Mouse (Mus musculus) neutrophil, adult 5-6 weeks (primary cell): ENCODE measurements at regions not wholly inside any gene's neighbourhood (a gene's known extent, or its start where the extent isn't known, plus 50 kb on each side); places are given as distances from the start of the nearest gene placed in this dataset.

Source experiments
- ATAC-seq: fragments of 151-379, 151-347 bp; 2 replicates; pipeline ENCODE4 v1.8.0; 2017; ENCODE audit warnings: mild to moderate bottlenecking, moderate TSS enrichment; ENCODE audit not compliant: insufficient number of reproducible peaks, poor library complexity, low FRiP score, severe bottlenecking; ENCODE audit errors: extremely low read depth

DNA sequence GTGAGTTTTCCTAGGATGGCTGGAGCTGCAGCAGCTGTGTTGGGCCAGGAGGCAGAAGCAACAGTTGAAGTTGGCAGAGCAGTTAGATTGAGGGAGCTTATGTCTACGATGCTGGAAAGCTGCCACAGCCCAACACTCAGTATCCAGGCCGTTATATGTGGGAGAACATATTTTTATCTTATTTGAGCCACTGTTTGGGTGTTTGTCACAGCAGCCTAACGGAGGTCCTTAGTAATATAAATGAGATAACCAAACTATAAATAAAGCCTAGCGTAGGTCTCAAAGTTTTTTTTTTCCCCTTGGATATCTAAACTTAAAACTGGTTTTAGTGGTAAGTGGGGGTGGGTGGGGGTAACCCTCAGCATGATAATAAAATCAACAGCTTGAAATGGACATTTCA is 236.4 kb upstream of the Adgrl2 start:
- no peak for ATAC-seq

GRCm38 (mm10) chr3:149225684-149226083 is 235.3 kb upstream of the Adgrl2 start:
- ATAC-seq: no peak

DNA sequence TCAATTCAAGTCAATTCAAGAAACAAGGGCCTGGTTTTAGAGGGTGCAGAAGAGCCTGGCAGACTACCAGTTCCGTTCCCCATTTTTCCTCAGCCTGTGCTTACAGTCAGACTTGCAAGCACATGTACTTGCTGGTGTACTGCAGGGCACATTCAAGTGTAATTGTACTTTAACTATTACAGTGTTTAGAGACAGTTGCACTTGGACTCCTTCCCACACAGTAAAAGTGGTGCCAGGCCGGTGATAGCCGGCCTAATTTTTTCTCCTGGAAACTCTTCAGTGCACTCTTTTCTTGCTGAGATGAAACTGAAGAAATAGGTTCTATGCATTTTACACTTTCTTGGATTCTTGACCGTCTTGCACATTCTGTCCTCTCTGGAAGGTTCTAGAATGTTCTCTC is 233.9 kb upstream of the Adgrl2 start:
- ATAC-seq: no peak

DNA sequence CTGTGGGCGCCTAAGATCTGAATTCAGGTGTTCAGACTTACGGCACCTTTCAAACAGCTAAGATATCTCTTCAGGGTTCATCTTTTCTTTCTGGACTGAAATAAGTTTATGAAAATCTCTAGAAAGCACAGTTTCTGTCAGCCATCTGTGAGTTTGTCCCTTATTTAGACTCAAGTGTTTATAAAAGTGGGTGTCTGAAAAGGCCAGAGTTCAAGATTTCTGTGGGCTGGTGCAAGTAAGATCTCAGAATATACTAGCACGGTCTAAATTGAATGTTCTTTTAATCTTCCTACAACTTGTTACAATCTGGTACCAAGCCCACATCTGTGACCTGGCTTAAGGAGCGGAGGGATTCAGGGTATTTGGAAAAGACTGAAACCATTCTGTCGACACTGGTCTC is 233.4 kb upstream of the Adgrl2 start:
- no peak for ATAC-seq

GRCm38 (mm10) chr3:149220958-149221357 is 230.6 kb upstream of the Adgrl2 start:
- no peak for ATAC-seq

DNA sequence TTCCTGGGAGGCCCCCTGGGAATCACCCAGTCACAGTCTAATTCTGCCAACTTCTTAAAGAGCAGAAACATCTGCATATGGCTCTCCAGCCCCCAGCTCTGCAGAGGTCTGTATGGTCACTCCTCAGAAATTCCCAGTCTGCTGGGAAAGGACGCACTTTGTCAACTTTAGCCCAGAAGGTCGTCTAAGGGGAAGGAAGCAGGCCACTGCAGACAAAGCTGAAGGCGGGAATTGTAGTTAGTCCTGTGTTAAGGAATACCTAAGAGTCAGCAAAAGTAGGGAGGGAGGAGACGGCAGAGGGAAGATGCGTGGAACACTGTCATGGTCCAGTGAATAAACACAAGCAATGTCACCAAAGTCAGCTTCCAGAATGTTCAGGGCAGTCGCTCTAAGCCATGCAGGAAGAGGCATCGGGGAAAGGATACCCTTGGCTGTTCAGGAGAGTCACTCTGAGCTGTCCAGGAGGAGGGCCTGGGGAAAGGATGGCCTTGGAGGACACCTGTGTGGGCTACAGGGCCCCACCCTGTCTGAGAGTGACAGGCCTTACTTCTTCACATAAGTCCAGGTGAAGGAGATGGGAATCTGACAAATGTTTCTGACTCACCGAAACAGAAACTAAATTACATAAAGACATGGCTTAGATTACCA is 230.1 kb upstream of the Adgrl2 start:
- no peak for ATAC-seq

- no peak for ATAC-seq
These were observed 229.3 kb upstream of the Adgrl2 start for GRCm38 (mm10) chr3:149219381-149220303.

GRCm38 (mm10) chr3:149217916-149218803 is 227.8 kb upstream of the Adgrl2 start:
- ATAC-seq: no peak

- ATAC-seq: no peak
These were observed 226.5 kb upstream of the Adgrl2 start for GRCm38 (mm10) chr3:149216759-149217400.

DNA sequence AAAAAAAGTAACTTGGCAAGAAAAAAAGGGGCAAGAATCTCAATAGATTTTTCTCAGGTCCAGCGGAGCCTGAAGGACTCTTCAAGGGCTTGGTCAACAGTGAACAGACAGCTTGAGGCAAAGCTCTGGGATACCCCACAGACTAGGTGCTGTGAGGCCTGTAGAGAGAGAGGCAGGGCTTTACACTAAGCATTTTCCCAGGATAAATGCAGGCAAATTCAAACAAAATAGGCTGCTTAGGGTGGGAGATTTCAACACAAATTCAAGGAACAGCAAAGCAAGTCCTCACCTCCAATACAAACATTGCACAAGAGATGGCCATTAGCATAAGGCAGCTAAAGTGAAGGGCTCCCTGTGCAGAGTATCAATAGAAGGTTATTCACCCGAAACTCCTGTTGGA is 225.3 kb upstream of the Adgrl2 start:
- no peak for ATAC-seq

DNA sequence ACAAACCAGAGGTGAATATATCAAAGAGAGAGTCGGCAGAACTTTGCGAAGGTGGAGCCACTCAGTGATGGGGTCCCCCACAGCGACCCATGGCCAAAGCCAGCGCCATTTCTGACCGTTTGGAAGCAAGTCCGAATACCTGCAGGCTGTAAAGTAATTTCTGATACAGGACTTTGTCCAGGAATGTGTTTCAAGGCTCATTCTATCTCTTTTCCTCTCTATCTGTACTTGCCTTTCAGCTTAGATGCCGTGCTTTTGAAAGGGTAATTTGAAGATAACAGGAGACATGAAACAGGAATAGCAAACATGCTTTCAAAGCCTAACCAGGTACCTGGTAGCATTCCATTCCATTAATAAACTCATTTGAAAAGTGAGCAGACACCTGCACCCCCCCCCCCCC is 221.6 kb upstream of the Adgrl2 start:
- ATAC-seq: no peak

GRCm38 (mm10) chr3:149209260-149209659 is 218.9 kb upstream of the Adgrl2 start:
- no peak for ATAC-seq

DNA sequence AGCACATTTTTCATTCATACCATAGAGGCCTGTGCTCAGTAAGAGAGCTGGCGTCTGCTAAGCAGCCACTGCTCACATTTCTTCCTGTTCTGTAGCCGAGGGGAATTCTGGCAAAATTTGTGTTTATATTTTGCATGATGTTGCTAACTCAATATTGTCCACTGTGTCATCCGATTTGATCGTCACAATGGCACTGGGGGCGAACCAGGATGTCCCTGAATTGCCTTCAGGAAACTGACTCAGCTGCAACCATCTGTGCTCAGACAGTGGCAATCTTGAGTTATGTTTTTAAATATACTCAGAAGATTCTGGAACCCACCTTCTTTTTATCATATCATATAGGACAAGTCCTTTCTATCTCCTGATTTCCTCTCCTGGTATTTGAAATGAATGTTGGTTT is 213.1 kb upstream of the Adgrl2 start:
- ATAC-seq: no peak

GRCm38 (mm10) chr3:149196477-149197185 is 206.3 kb upstream of the Adgrl2 start:
- no peak for ATAC-seq

- no peak for ATAC-seq
These were observed 200.7 kb upstream of the Adgrl2 start for GRCm38 (mm10) chr3:149190856-149191576.

DNA sequence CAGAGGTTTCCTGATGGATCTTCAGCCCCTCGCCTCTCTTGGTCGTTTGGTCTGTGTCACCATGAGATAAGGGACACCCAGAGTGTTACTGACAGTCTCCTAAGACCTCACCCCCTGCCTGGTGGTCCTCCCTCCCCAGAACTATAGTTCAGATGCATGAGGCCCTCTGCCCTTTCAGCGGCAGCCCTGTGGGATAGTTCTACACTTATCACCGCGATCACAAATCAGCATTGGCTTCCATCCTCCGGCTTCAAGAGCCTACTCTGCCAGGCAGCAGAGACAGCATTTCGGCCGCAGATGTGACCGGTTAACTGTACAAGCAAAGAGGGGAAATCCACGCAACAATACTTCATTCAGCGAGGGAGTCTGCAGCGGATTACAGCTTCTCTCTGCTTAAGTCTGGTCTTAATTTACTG is 193.8 kb upstream of the Adgrl2 start:
- ATAC-seq: no peak

DNA sequence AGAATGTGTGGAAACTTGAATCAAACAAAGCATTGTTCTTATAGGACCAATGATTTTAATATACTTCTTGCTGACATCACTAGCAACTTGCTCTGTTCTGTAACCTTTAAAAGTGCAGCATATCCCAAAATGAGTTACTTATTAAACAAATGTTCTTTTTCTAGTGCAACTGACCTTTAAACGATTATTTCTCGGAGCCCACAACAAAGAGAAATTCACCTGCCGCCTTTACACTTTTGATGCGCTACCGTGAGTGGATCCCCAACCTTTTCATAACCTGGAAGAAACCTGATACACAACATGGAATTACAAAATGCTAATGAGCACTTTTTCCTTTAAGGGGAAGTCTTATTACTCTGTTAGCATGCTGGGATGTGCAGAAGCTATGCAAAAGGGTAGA is 191.7 kb upstream of the Adgrl2 start:
- no peak for ATAC-seq

- ATAC-seq: no peak
These were observed 189.8 kb upstream of the Adgrl2 start for GRCm38 (mm10) chr3:149180129-149180528.
